Mouse (Mus musculus): ENCODE results near the gene Rpl35a.

- TF ChIP-seq CTCF (IDR thresholded peaks at IDR 0.05; ENCODE audit: insufficient read depth, low read length) (no peak), POLR2A (IDR thresholded peaks at IDR 0.05; ENCODE audit: borderline replicate concordance, extremely low read depth, low read depth, low read length) (no peak)
Observed at GRCm38 (mm10) chr16:33013801-33014200, 42.5 kb upstream of the Rpl35a start.
